Comparison of ENCODE assay signal across 8 mouse cellular contexts in genomic region chr11:95384973-95385320, GRCm38 (mm10). TPM values are rescaled to one million over a fixed set of nuclear protein-coding genes. Genes with fewer than 3 reads are reported as not detected.
A peak's percentile ranks its signal among the peaks of the same experiment; 100 is the strongest.
DNase-seq lines count a peak whose midpoint lies in the region; ATAC-seq lines count a peak whose summit lies in the region.

No protein-coding gene starts in this region.

- DNase-seq in heart, embryonic 10.5 days (ENCODE audit: low spot score), result peak; percentile 83
- no peak for DNase-seq in heart, postnatal 25 days (ENCODE audit: low spot score)
- no peak for DNase-seq in liver, embryonic 13.5 days
- DNase-seq in right cerebral cortex, postnatal 14 days, result no peak
- DNase-seq in urinary bladder, postnatal 14 days (ENCODE audit: low spot score), result no peak
- DNase-seq in adrenal gland, adult 2 months, result no peak

- peak; percentile 24 for ATAC-seq in CD4-positive, CD25-positive, alpha-beta regulatory T cell, adult 4 months
- ATAC-seq in forebrain, embryonic 13.5 days, result peak; percentile 48
- no peak for ATAC-seq in liver, embryonic 13.5 days (ENCODE audit: low read depth)

- no peaks in the 10 kb centered on the region for H3K9me3 ChIP-seq in heart, embryonic 10.5 days
- no peaks in the 10 kb centered on the region for H3K9me3 ChIP-seq in forebrain, embryonic 13.5 days (replicated peaks)
- H3K9me3 ChIP-seq in liver, embryonic 13.5 days (replicated peaks), result no peaks in the 10 kb centered on the region

- H3K4me2 ChIP-seq in forebrain, embryonic 13.5 days, result peak overlapping the region; percentile 67
- H3K4me2 ChIP-seq in liver, embryonic 13.5 days, result peak overlapping the region; percentile 77

- peak overlapping the region; percentile 77 for H3K4me3 ChIP-seq in heart, embryonic 10.5 days
- peak overlapping the region; percentile 95 for H3K4me3 ChIP-seq in forebrain, embryonic 13.5 days
- H3K4me3 ChIP-seq in liver, embryonic 13.5 days (replicated peaks), result peak overlapping the region; percentile 76

- intact Hi-C loops in heart, postnatal 25 days (cut with DNase I), result loop anchor here (1.0 to 10.0 kb wide), 3 partner anchors 75 to 270 kb away; partner anchors contain the start of gene Kat7

- H3K27me3 ChIP-seq in heart, embryonic 10.5 days (ENCODE audit: insufficient read depth, poor library complexity, severe bottlenecking), result no peaks in the 10 kb centered on the region
- H3K27me3 ChIP-seq in forebrain, embryonic 13.5 days, result no peaks in the 10 kb centered on the region
- no peaks in the 10 kb centered on the region for H3K27me3 ChIP-seq in liver, embryonic 13.5 days

- H3K27ac ChIP-seq in heart, embryonic 10.5 days, result peak overlapping the region; percentile 99
- peak overlapping the region; percentile 89 for H3K27ac ChIP-seq in forebrain, embryonic 13.5 days
- peak overlapping the region; percentile 90 for H3K27ac ChIP-seq in liver, embryonic 13.5 days

- WGBS in heart, embryonic 10.5 days, result under 1% methylated on average over 14 of the region's 14 CpGs
- WGBS in forebrain, embryonic 13.5 days, result under 1% methylated on average over 14 of the region's 14 CpGs
- WGBS in liver, embryonic 13.5 days (ENCODE audit: insufficient replicate concordance), result under 1% methylated on average over 14 of the region's 14 CpGs

- H3K4me1 ChIP-seq in heart, embryonic 10.5 days, result peaks cover 7% of the 10 kb centered on the region
- peaks cover 14% of the 10 kb centered on the region for H3K4me1 ChIP-seq in forebrain, embryonic 13.5 days
- H3K4me1 ChIP-seq in liver, embryonic 13.5 days (replicated peaks), result peaks cover 46% of the 10 kb centered on the region

- peaks cover 49% of the 10 kb centered on the region for H3K36me3 ChIP-seq in heart, embryonic 10.5 days
- H3K36me3 ChIP-seq in forebrain, embryonic 13.5 days (ENCODE audit: poor library complexity, severe bottlenecking), result peaks cover 43% of the 10 kb centered on the region
- H3K36me3 ChIP-seq in liver, embryonic 13.5 days, result peaks cover 67% of the 10 kb centered on the region

- peak overlapping the region; percentile 95 for H3K9ac ChIP-seq in forebrain, embryonic 13.5 days
- peak overlapping the region; percentile 86 for H3K9ac ChIP-seq in liver, embryonic 13.5 days

RNA-seq across cellular contexts. Expression of gene Slc35b1, which starts 0.5 kb away (rescaled TPM):
- polyA plus RNA-seq in heart, embryonic 10.5 days (2016; fragmentation: Nextera tagmentation; extraction: Ambion mirVana), result 103 and 119 TPM in 2 replicates
- 10 to 100 TPM; 36.6 to 43.4 TPM for total RNA-seq in heart, postnatal 25 days (2021)
- polyA plus RNA-seq in CD4-positive, CD25-positive, alpha-beta regulatory T cell, adult 4 months (2017; shearing (Covaris generic)), result 10 to 100 TPM; 53.8 to 61.1 TPM
- polyA plus RNA-seq in forebrain, embryonic 13.5 days (2015; fragmentation: Nextera tagmentation; extraction: Ambion mirVana), result 135 and 140 TPM in 2 replicates
- 54.7 and 58.1 TPM in 2 replicates for polyA plus RNA-seq in liver, embryonic 13.5 days (2015; fragmentation: Nextera tagmentation; extraction: Ambion mirVana)
- 10 to 100 TPM; 61.1 to 76.8 TPM for total RNA-seq in adrenal gland, adult 2 months (2021)
- 52.8 and 60.4 TPM in 2 replicates for polyA plus RNA-seq in adrenal gland, adult 2 months (2012; rRNA removed)

RNA-seq across cellular contexts. Expression of gene Spop, which starts 28.9 kb away (rescaled TPM):
- polyA plus RNA-seq in heart, embryonic 10.5 days (2016; fragmentation: Nextera tagmentation; extraction: Ambion mirVana), result 103 TPM in 2 replicates
- 100 to 1,000 TPM; 180 to 195 TPM for total RNA-seq in heart, postnatal 25 days (2021)
- polyA plus RNA-seq in CD4-positive, CD25-positive, alpha-beta regulatory T cell, adult 4 months (2017; shearing (Covaris generic)), result 100 to 1,000 TPM; 176 to 230 TPM
- polyA plus RNA-seq in forebrain, embryonic 13.5 days (2015; fragmentation: Nextera tagmentation; extraction: Ambion mirVana), result 175 and 178 TPM in 2 replicates
- polyA plus RNA-seq in liver, embryonic 13.5 days (2015; fragmentation: Nextera tagmentation; extraction: Ambion mirVana), result 81.9 and 93.0 TPM in 2 replicates
- total RNA-seq in adrenal gland, adult 2 months (2021), result 100 to 1,000 TPM; 105 to 187 TPM
- 39.1 and 45.3 TPM in 2 replicates for polyA plus RNA-seq in adrenal gland, adult 2 months (2012; rRNA removed)

RNA-seq across cellular contexts. Expression of gene Fam117a, which starts 48.1 kb away (rescaled TPM):
- polyA plus RNA-seq in heart, embryonic 10.5 days (2016; fragmentation: Nextera tagmentation; extraction: Ambion mirVana), result 8.2 and 10.7 TPM in 2 replicates
- total RNA-seq in heart, postnatal 25 days (2021), result 1 to 10 TPM; 7.8 to 8.8 TPM
- polyA plus RNA-seq in CD4-positive, CD25-positive, alpha-beta regulatory T cell, adult 4 months (2017; shearing (Covaris generic)), result 10 to 100 TPM; 21.1 to 26.9 TPM
- polyA plus RNA-seq in forebrain, embryonic 13.5 days (2015; fragmentation: Nextera tagmentation; extraction: Ambion mirVana), result 3.0 and 3.8 TPM in 2 replicates
- polyA plus RNA-seq in liver, embryonic 13.5 days (2015; fragmentation: Nextera tagmentation; extraction: Ambion mirVana), result 58.0 and 64.5 TPM in 2 replicates
- total RNA-seq in adrenal gland, adult 2 months (2021), result 10 to 100 TPM; 16.6 to 20.9 TPM
- 27.0 and 37.1 TPM in 2 replicates for polyA plus RNA-seq in adrenal gland, adult 2 months (2012; rRNA removed)
